Mouse (Mus musculus) heart, adult 2 months (tissue): ENCODE measurements around the gene Lysmd1. TPM values are rescaled to one million over a fixed set of nuclear protein-coding genes. Genes with fewer than 3 reads are reported as not detected.
A peak's percentile ranks its signal among the peaks of the same experiment; 100 is the strongest.

Experiments used
- DNase-seq, 2 experiments: peaks; one replicate each; pipeline ENCODE4 v3.0.0; 2021
- H3K27ac ChIP-seq: fragments of 200-600 bp; 2 replicates; pipeline ENCODE4 v1.8.1; 2022
- H3K27me3 ChIP-seq: fragments of 200-500 bp; 2 replicates; pipeline ENCODE4 v1.6.1; 2012; ENCODE audit warnings: mild to moderate bottlenecking, low read length, inconsistent platforms, mixed read lengths; ENCODE audit not compliant: control insufficient read depth, insufficient read depth
- H3K36me3 ChIP-seq: fragments of 200-500 bp; 2 replicates; pipeline ENCODE4 v1.6.1; 2012; ENCODE audit warnings: low read length, inconsistent platforms; ENCODE audit not compliant: control insufficient read depth, insufficient read depth
- H3K4me1 ChIP-seq: fragments of 200-500 bp; 2 replicates; pipeline ENCODE4 v1.6.1; 2011; ENCODE audit warnings: low read length; ENCODE audit not compliant: control insufficient read depth, insufficient read depth
- H3K4me3 ChIP-seq: fragments of 200-600 bp; 2 replicates; pipeline ENCODE4 v1.8.1; 2022
- H3K79me2 ChIP-seq: fragments of 200-500 bp; replicated peaks from 2 replicates; pipeline ENCODE4 v1.6.1; 2012; ENCODE audit warnings: mild to moderate bottlenecking, inconsistent platforms, low read length, moderate library complexity, mixed read lengths; ENCODE audit not compliant: control insufficient read depth, insufficient read depth
- H3K9ac ChIP-seq: fragments of 200-500 bp; 2 replicates; pipeline ENCODE4 v1.6.1; 2012; ENCODE audit warnings: low read depth, mild to moderate bottlenecking, control low read depth, inconsistent platforms, low read length, mixed read lengths
- CTCF ChIP-seq: fragments of 200-600 bp; IDR thresholded peaks from 2 replicates; pipeline ENCODE4 v1.8.1; 2022; ENCODE audit warnings: antibody characterized with exemption, mild to moderate bottlenecking, moderate library complexity
- EP300 ChIP-seq: fragments of 200-500 bp; IDR thresholded peaks from 2 replicates; pipeline ENCODE4 v1.6.1; 2011; ENCODE audit warnings: low read depth, low read length, control low read depth; ENCODE audit not compliant: insufficient read depth
- POLR2A ChIP-seq: fragments of 200-500 bp; IDR thresholded peaks from 2 replicates; pipeline ENCODE4 v1.6.1; 2011; ENCODE audit warnings: mild to moderate bottlenecking, low read depth, low read length, control low read depth; ENCODE audit not compliant: insufficient read depth
- WGBS: fragments of 180-500 bp; shearing (Covaris S2); methylation state at CpG from one replicate; pipeline ENCODE4 v1.1.7; 2018; 5-methylcytosine and 5-hydroxymethylcytosine counted together
- intact Hi-C: fragments of 180-260 bp; cut with DNase I; formaldehyde crosslinking; loops from one replicate; pipeline ENCODE4 v1.15.1; 2025
- polyA plus RNA-seq: library from polyadenylated mRNA; depleted of rRNA; stranded (reverse); fragments of >200 nt; gene quantifications from 2 replicates; pipeline ENCODE4 v1.2.3, GENCODE M21; 2012
- total RNA-seq, 2 experiments: library from RNA; stranded (reverse); gene quantifications; 2 replicates each; pipeline ENCODE4 v1.2.3; 2021

The Lysmd1 gene
- total and polyA plus RNA-seq, 3 experiments = 4.5 to 6.3 (median 5.8) TPM

DNA sequence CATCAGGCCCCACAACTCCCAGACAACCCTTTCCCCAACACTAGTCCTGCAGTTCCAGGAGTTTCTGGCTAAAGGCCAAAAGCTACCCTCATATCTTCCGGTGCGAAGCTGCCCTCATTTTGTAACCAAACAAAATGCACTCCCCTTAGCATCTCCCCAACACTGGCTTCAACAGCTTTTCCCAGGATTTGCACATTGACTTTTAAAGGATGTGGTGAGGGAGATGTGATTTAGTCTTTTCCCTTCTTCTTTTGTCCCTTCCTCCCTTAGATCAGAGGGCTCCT is 28.4 kb downstream of the Lysmd1 start:
- intact Hi-C loops = no loop called here
- Histone ChIP-seq H3K79me2 (no peaks in the 10 kb centered on the region), H3K4me3 (no peak overlapping the region), H3K27me3 (no peaks in the 10 kb centered on the region), H3K4me1 (peaks cover 5% of the 10 kb centered on the region), H3K36me3 (no peaks in the 10 kb centered on the region), H3K9ac (no peak overlapping the region), H3K27ac (no peak overlapping the region)
- TF ChIP-seq POLR2A = no peak
- TF ChIP-seq CTCF = no peak
- TF ChIP-seq EP300 = no peak
- 51% methylated on average over 2 of the region's 2 CpGs for WGBS
- no peak for DNase-seq

DNA sequence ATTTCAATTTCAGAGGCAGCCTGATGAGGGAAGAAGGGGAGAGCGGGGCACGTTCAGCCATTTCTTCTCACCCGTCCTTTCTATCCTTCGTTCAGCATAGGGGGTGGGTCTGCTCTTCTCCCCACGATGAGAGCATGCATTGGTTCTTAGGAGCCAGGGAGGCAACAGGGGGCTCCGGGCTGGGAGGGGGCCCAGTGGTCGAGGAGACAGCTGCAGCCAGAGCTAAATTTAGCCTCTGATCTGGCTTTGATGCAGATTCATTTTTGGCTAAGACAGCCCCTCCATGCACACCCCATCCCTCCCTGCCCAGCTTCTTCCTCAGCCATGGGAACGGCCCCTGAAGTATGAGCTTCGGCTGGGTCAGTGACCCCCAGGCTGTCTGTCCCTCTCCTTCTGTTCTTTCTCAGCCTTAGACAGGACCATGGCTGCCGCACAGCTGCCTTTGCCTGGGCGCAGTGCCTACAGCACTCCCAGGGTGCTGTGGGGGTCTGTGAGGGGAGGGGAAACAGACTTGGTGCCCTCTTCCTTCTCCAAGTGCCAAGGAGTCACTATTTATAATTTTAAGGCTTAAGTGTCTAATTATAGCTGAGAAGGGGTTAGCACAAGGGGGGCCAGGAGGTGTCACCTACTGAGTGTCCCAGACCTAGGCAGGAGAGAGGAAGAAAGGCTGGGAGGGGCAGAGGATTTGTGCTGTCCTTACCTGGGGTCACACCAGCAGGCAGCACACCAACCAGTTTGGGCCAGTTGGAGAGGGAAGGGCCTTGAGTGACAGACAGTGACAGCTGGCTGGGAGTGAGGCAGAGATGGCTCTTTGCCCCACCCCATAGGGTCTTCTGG is 29.7 kb downstream of the Lysmd1 start:
- no peak for DNase-seq
- Histone ChIP-seq H3K27me3 (no peaks in the 10 kb centered on the region), H3K4me1 (peaks cover 5% of the 10 kb centered on the region), H3K36me3 (no peaks in the 10 kb centered on the region), H3K79me2 (no peaks in the 10 kb centered on the region), H3K4me3 (no peak overlapping the region), H3K9ac (peak overlapping the region; percentile 24; the same call in 1 of the 2 replicates), H3K27ac (no peak overlapping the region; the same call in 1 of the 2 replicates)
- intact Hi-C loops = no loop called here
- no peak; the same call in 1 of the 2 replicates for TF ChIP-seq EP300
- no peak for TF ChIP-seq CTCF
- no peak for TF ChIP-seq POLR2A
- 53% methylated on average over 11 of the region's 11 CpGs for WGBS

DNA sequence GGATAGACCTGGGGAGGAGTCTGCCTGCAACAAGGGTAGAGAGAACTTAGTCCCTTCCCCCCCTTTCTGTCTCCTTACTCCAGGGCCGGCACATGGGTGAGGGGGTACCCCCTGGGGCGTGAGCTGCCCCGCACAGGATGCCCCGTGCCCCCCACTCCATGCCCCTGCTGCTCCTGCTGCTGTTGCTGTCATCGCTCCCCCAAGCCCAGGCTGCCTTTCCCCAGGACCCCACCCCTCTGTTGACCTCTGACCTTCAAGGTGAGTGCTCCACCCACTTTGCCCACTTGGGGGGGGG is 30.3 kb downstream of the Lysmd1 start:
- intact Hi-C loops = no loop called here
- DNase-seq = no peak
- Histone ChIP-seq H3K36me3 (no peaks in the 10 kb centered on the region), H3K79me2 (no peaks in the 10 kb centered on the region), H3K27ac (no peak overlapping the region; the same call in 1 of the 2 replicates), H3K9ac (no peak overlapping the region), H3K27me3 (no peaks in the 10 kb centered on the region), H3K4me1 (peaks cover 5% of the 10 kb centered on the region), H3K4me3 (no peak overlapping the region)
- TF ChIP-seq POLR2A (no peak), EP300 (no peak), CTCF (no peak)
- WGBS = 95% methylated on average over 5 of the region's 5 CpGs

DNA sequence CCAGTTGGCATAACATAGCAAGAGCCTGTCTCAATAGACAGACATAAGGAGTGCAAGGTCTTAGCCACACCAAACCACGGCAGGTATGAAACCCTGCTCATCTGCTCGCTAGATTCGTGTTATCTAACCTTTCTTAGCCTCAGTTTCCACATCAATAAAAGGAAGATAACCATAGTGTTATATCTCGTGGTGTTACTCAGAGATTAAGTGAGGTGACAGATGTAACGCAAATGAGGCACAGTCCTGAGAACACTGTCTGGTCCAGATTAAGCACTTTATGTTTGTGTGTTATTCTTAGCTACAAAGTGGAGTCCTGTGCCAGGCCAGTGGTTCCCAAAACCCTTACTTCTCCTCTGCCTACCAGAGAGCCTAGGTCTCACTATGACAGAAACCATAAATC is 31.0 kb downstream of the Lysmd1 start:
- Histone ChIP-seq H3K4me3 (no peak overlapping the region), H3K4me1 (peaks cover 3% of the 10 kb centered on the region), H3K27ac (no peak overlapping the region), H3K36me3 (no peaks in the 10 kb centered on the region), H3K27me3 (no peaks in the 10 kb centered on the region), H3K9ac (no peak overlapping the region), H3K79me2 (no peaks in the 10 kb centered on the region)
- no peak for TF ChIP-seq EP300
- no peak for TF ChIP-seq POLR2A
- intact Hi-C loops = no loop called here
- DNase-seq = no peak
- WGBS = 47% methylated on average over 5 of the region's 5 CpGs

DNA sequence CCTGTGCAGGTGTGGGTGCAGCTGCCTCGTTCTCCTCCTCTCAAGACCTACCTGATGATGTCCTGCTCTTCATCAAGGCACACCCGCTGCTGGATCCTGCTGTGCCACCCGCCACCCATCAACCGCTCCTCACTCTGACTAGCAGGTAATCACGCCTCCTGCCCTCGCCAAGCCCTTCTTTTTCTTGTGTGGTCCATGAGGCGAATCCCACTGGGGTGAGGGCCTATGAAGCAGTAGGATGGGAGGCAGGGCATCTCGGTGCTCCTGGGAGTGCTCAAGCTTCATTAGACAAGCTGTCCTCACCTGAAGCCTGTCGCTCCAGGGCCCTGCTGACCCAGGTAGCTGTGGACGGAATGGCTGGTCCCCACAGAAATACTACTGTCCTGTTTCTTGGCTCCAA is 36.1 kb downstream of the Lysmd1 start:
- intact Hi-C loops = no loop called here
- WGBS = 94% methylated on average over 10 of the region's 10 CpGs
- H3K27me3 ChIP-seq = no peaks in the 10 kb centered on the region; the same call in 1 of the 2 replicates

DNA sequence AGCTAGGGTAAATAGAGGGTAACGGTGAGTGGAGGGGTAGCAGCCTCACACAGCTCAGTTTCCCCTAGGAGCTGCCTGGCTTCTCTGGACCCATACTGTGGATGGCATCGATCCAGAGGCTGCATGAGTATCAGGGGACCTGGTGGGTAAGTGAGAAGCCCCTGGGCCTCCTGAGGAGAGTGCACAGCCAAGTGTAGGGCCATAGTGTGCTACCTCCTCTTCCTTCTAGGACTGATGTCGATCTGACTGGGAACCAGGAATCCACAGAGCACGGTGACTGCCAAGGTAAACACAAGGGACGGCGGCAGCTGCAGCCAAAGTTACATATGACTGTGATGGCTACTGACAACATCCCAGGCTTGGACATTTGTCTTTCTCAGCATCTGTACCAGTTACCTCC is 37.2 kb downstream of the Lysmd1 start:
- WGBS = 64% methylated on average over 6 of the region's 6 CpGs
- no peak overlapping the region for H3K9ac ChIP-seq
- intact Hi-C loops = no loop called here
- no peaks in the 10 kb centered on the region for H3K36me3 ChIP-seq
- no peaks in the 10 kb centered on the region for H3K4me1 ChIP-seq
- H3K27ac ChIP-seq = no peak overlapping the region
- H3K79me2 ChIP-seq = no peaks in the 10 kb centered on the region
- no peaks in the 10 kb centered on the region; the same call in 1 of the 2 replicates for H3K27me3 ChIP-seq
- no peak overlapping the region for H3K4me3 ChIP-seq
- DNase-seq = no peak
- TF ChIP-seq CTCF = no peak
- TF ChIP-seq POLR2A = no peak
- no peak for TF ChIP-seq EP300

More for the DNA sequence above, 36.1 kb downstream of the Lysmd1 start:
- Histone ChIP-seq H3K79me2 (no peaks in the 10 kb centered on the region), H3K36me3 (no peaks in the 10 kb centered on the region), H3K4me1 (no peaks in the 10 kb centered on the region), H3K4me3 (no peak overlapping the region), H3K9ac (no peak overlapping the region), H3K27ac (no peak overlapping the region)
- no peak for DNase-seq
- TF ChIP-seq EP300 = no peak
- no peak for TF ChIP-seq CTCF
- no peak for TF ChIP-seq POLR2A
